Mouse (Mus musculus): ENCODE measurements around the gene Klhl35. TPM values are rescaled to one million over a fixed set of nuclear protein-coding genes. Genes with fewer than 3 reads are reported as not detected.

Klhl35 gene
- total and polyA plus RNA-seq, 3 experiments, result 0.04 TPM; not detected in 2

DNA sequence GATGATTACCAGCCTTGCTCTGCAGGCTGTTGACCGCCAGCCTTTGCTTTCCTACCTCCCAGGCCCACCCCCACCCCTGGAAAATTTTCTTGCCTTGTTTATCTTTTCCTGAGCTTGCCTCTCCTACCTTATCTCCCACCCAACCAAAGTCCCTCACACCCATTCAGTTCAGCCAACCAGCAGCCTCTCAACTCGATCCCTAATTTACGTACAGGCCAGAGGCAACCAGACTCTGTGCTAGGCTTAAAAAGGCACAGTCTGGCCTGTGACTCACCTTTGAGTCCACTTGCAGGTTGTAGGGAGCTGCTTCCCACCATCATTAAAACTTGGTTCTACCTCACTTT, 51.0 kb downstream of the Klhl35 start:
- Histone ChIP-seq H3K4me1 (ENCODE audit: control insufficient read depth in 1 of 2, insufficient read depth in 2 of 2, low read length in 2 of 2) (peaks cover 9 to 24% of the 10 kb centered on the region in 2 experiments), H3K4me3 (ENCODE audit: control insufficient read depth in 1 of 2, insufficient read depth in 1 of 2, low read depth in 2 of 2, low read length in 2 of 2) (no peak overlapping the region; a peak in 1 of 4 replicates), H3K27ac (ENCODE audit: control insufficient read depth, low read depth, low read length) (peak overlapping the region; percentile 46), H3K27me3 (ENCODE audit: control insufficient read depth in 1 of 2, insufficient read depth in 2 of 2, low read length in 2 of 2) (no peaks in the 10 kb centered on the region), H3K9ac (ENCODE audit: control insufficient read depth, low read depth, low read length, poor library complexity, severe bottlenecking) (no peak overlapping the region; the same call in 1 of the 2 replicates), H3K36me3 (ENCODE audit: control insufficient read depth in 1 of 2, insufficient read depth in 2 of 2, low read length in 2 of 2) (peaks cover 0 to 19% of the 10 kb centered on the region in 2 experiments; a peak in 2 of 4 replicates), H3K9me3 (replicated peaks; ENCODE audit: insufficient read depth, low read length) (no peaks in the 10 kb centered on the region), H3K79me2 (ENCODE audit: control insufficient read depth, insufficient read depth, low read length, poor library complexity) (no peaks in the 10 kb centered on the region)
- DNase-seq (ENCODE audit: low read depth, low spot score), result peak; percentile 67
- TF ChIP-seq MAX (IDR thresholded peaks at IDR 0.05; ENCODE audit: low read length) (no peak), UBTF (IDR thresholded peaks at IDR 0.05; ENCODE audit: borderline replicate concordance, insufficient read depth, low read depth, low read length) (no peak), ETS1 (IDR thresholded peaks at IDR 0.05; ENCODE audit: low read depth, low read length) (0 out of 2 replicates have a peak, but pooled peaks have one; percentile 21), TCF12 (IDR thresholded peaks at IDR 0.05; ENCODE audit: low read depth, low read length) (peak; percentile 34; the same call in 1 of the 2 replicates), EP300 (IDR thresholded peaks at IDR 0.05; ENCODE audit: low read depth in 1 of 2, low read length in 2 of 2) (peak in 1 of 2 experiments; percentile 40; a peak in 1 of 4 replicates), GATA1 (IDR thresholded peaks at IDR 0.05; ENCODE audit: low read depth, low read length) (peak; percentile 51)

DNA sequence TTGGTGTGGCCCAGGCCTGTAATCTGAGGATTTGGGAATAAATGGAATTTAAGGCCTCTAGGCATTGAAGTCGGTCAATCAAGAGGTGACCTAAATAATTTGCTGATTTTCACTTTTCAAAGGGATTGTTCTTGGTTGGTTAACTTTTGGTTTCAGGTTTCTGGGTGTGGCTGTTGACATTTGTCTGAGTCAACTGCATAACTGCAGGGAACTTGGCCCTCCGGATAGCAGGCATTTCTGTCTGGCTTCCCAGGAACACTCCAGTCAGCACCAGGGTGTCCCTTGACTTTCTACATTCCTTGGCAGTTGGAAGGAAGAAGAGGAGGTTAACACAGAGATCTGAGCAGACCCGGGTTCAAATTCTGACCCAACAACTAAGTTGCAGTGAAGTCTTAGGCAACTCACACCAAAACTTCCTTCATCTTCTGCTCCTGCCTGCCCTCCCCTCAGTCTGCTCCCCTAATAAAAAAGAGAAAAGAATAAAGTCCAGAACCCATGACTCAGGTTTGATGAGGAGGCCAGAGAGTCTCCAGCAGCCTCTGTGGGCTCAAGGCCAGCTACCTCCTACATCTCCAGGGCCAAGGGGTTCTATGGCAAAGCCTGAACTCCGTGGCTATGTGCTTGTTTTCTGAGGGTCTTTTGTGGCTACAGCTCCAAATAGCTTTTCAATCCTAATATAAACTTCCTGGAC, 53.3 kb downstream of the Klhl35 start:
- Histone ChIP-seq H3K27me3 (ENCODE audit: control insufficient read depth in 1 of 2, insufficient read depth in 2 of 2, low read length in 2 of 2) (no peaks in the 10 kb centered on the region), H3K9me3 (replicated peaks; ENCODE audit: insufficient read depth, low read length) (no peaks in the 10 kb centered on the region), H3K4me1 (ENCODE audit: control insufficient read depth in 1 of 2, insufficient read depth in 2 of 2, low read length in 2 of 2) (peaks cover 9 to 24% of the 10 kb centered on the region in 2 experiments), H3K36me3 (ENCODE audit: control insufficient read depth in 1 of 2, insufficient read depth in 2 of 2, low read length in 2 of 2) (peaks cover 0 to 19% of the 10 kb centered on the region in 2 experiments; a peak in 2 of 4 replicates), H3K27ac (ENCODE audit: control insufficient read depth, low read depth, low read length) (peak overlapping the region; percentile 4), H3K4me3 (ENCODE audit: control insufficient read depth in 1 of 2, insufficient read depth in 1 of 2, low read depth in 2 of 2, low read length in 2 of 2) (no peak overlapping the region), H3K79me2 (ENCODE audit: control insufficient read depth, insufficient read depth, low read length, poor library complexity) (no peaks in the 10 kb centered on the region), H3K9ac (ENCODE audit: control insufficient read depth, low read depth, low read length, poor library complexity, severe bottlenecking) (peak overlapping the region; percentile 2; the same call in 1 of the 2 replicates)
- TF ChIP-seq TBP (IDR thresholded peaks at IDR 0.05; ENCODE audit: low read depth, low read length), result 0 out of 2 replicates have a peak, but pooled peaks have one; percentile 20
- peak; percentile 17 to 31; a peak in 2 of 4 replicates for TF ChIP-seq EP300 (IDR thresholded peaks at IDR 0.05; ENCODE audit: low read depth in 1 of 2, low read length in 2 of 2)
- no peak for TF ChIP-seq CTCF (IDR thresholded peaks at IDR 0.05 in 2 of 3, conservative IDR thresholded peaks at IDR 0.05 in 1 of 3; ENCODE audit: control insufficient read depth in 1 of 3, insufficient read depth in 1 of 3, low read depth in 2 of 3, low read length in 3 of 3, poor library complexity in 1 of 3, severe bottlenecking in 1 of 3)
- DNase-seq (ENCODE audit: low read depth, low spot score), result peak; percentile 57

DNA sequence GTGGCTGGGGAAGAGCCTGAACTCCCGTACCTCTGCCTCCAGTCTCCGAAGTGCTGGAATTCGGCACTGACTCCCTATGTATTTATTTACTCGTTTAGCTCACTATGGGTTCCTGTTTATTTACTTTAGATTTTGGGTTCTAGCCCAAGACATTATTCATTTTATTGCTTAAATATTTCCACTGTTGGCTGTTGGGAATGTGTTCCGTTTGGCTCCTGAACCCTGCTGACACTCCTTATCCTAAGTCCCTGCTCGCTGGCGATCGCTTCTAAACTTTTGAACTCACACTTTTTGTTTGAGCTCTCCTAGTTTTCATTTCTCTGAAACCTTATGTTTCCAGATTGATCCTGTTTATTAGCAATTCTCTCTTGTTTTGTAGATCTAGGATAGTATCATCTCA, 57.3 kb downstream of the Klhl35 start:
- Histone ChIP-seq H3K36me3 (ENCODE audit: control insufficient read depth in 1 of 2, insufficient read depth in 2 of 2, low read length in 2 of 2) (peaks cover 0 to 7% of the 10 kb centered on the region in 2 experiments; a peak in 2 of 4 replicates), H3K4me1 (ENCODE audit: control insufficient read depth in 1 of 2, insufficient read depth in 2 of 2, low read length in 2 of 2) (peaks cover 4 to 6% of the 10 kb centered on the region in 2 experiments), H3K9me3 (replicated peaks; ENCODE audit: insufficient read depth, low read length) (no peaks in the 10 kb centered on the region), H3K9ac (ENCODE audit: control insufficient read depth, low read depth, low read length, poor library complexity, severe bottlenecking) (no peak overlapping the region), H3K79me2 (ENCODE audit: control insufficient read depth, insufficient read depth, low read length, poor library complexity) (no peaks in the 10 kb centered on the region), H3K4me3 (ENCODE audit: control insufficient read depth in 1 of 2, insufficient read depth in 1 of 2, low read depth in 2 of 2, low read length in 2 of 2) (no peak overlapping the region), H3K27ac (ENCODE audit: control insufficient read depth, low read depth, low read length) (no peak overlapping the region), H3K27me3 (ENCODE audit: control insufficient read depth in 1 of 2, insufficient read depth in 2 of 2, low read length in 2 of 2) (no peaks in the 10 kb centered on the region)
- TF ChIP-seq SMC3 (IDR thresholded peaks at IDR 0.05; ENCODE audit: low read depth, low read length), result no peak
- no peak for TF ChIP-seq GABPA (IDR thresholded peaks at IDR 0.05; ENCODE audit: low read depth, low read length)
- no peak for TF ChIP-seq GATA1 (IDR thresholded peaks at IDR 0.05; ENCODE audit: low read depth, low read length)
- TF ChIP-seq MYC (IDR thresholded peaks at IDR 0.05; ENCODE audit: low read depth, low read length), result no peak
- TF ChIP-seq ZKSCAN1 (IDR thresholded peaks at IDR 0.05; ENCODE audit: low read depth, low read length), result no peak
- TF ChIP-seq MYB (IDR thresholded peaks at IDR 0.05; ENCODE audit: low read depth, low read length), result no peak
- TF ChIP-seq POLR2AphosphoS5 (IDR thresholded peaks at IDR 0.05; ENCODE audit: borderline replicate concordance, low read depth, low read length), result no peak
- no peak for DNase-seq (ENCODE audit: low read depth, low spot score)
